Mouse (Mus musculus) megakaryocyte-erythroid progenitor cell, adult 5-6 weeks (primary cell): ENCODE results near the gene Rph3a. TPM values are rescaled to one million over a fixed set of nuclear protein-coding genes. Genes with fewer than 3 reads are reported as not detected.
"Not testable (repeated sequence)": the region's sequence is repeated elsewhere in the genome, so short reads cannot be mapped to it uniquely, and the experiment has no call there.

Experiments
- ATAC-seq: replicated peaks from 2 replicates; pipeline ENCODE4 v1.8.0; 2016; ENCODE audit warnings: mild to moderate bottlenecking, inconsistent platforms; ENCODE audit not compliant: severe bottlenecking, poor library complexity, low FRiP score, low TSS enrichment
- total RNA-seq, 2 experiments: library from RNA; stranded (forward) in 1 of 2; stranded (reverse) in 1 of 2; fragments of 200-1000, 215-1000 nt in 1 of 2; fragments of >200 nt in 1 of 2; fragmentation: Nextera tagmentation in 1 of 2; gene quantifications; 2 replicates each; pipeline ENCODE4 v1.2.3; 2014 to 2017

Rph3a gene
- total RNA-seq, 2 experiments from 2014 or later, result not detected

GRCm38 (mm10) chr5:120980116-120980515 lies 29.8 kb downstream of the Rph3a start:
- no peak for ATAC-seq

GRCm38 (mm10) chr5:120976138-120976537 lies 33.8 kb downstream of the Rph3a start:
- no peak for ATAC-seq

- ATAC-seq, result no peak
Observed at GRCm38 (mm10) chr5:120974522-120974921, 35.4 kb downstream of the Rph3a start.

GRCm38 (mm10) chr5:120972278-120972677 lies 37.6 kb downstream of the Rph3a start:
- no peak for ATAC-seq

DNA sequence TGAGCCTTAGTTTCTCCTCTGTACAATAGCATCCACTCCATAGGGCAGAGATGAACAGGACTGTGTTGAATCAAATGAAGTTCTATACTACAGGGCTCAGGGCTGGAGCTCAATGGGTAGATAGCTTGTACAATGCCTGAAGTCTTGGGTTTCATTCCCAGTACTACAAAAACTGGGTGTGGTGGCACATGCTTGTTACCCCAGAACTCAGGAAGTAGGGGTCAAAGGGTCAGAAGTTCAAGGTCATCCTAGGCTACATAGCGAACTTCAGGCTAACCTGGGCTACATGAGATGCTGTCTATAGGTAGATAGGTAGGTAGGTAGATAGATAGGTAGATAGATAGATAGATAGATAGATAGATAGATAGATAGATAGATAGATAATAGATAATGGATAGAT lies 38.6 kb downstream of the Rph3a start:
- no peak for ATAC-seq

- ATAC-seq, result no peak
Observed at GRCm38 (mm10) chr5:120969703-120970102, 40.2 kb downstream of the Rph3a start.

- ATAC-seq, result no peak
Observed at GRCm38 (mm10) chr5:120968799-120969198, 41.1 kb downstream of the Rph3a start.

- no peak for ATAC-seq
Observed at GRCm38 (mm10) chr5:120968134-120968532, 41.8 kb downstream of the Rph3a start.

DNA sequence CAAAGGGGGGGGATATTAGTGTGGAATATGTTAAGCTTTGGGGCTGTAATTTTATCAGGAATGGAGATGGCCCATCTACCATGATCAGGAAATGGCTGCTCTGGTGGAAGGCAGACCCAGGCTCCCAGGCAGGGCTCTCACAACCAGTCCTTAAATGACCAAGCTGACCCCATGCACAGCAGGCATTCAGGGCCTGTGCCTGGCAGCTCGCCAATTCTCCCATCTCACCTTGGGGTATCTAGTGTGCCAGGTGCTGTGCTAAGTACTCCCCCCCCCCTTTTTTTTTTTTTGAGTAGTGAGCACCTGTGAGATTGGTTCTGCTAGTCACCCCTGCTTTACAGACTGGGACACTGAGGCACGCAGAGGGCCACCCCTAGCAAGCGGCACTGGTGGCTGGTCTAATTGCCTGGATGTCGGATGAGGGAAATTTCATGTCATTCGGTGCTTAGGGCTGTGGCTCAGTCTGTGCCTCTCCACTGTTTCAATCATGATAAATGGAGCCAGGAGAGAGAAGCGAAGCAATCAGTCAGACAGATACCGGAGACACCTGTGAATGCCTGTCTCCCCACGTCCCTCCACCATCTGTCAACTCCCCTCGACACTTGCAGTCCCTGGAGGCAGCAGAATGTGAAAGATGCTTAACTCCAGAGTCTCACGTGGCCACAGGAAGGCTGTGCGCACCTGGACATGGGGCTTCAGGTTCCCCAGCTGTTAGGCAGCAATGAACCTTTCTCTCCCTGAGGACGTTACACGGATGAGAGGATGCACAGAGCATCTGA lies 42.3 kb downstream of the Rph3a start:
- no peak for ATAC-seq

DNA sequence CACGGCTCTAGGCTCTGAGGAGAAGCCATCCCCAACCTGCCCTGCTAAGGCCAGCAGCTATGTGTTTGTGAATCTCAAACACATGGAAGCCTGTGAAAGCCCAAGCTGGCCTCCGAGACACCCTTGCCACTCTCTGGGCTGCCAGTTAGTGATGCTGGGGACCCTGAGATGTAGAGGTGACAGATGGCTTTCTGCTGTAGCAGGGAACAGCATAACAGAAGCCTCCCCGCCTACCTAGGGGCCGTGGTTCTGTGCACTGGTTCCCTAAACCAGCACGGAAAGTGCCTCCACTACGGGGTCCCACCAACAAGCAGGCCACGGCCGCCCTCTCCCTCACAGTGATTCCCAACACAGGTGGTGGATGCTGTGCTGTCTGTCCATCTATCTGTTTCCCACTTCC lies 43.0 kb downstream of the Rph3a start:
- ATAC-seq, result no peak

- ATAC-seq, result no peak
Observed at GRCm38 (mm10) chr5:120966156-120966555, 43.7 kb downstream of the Rph3a start.

- ATAC-seq, result no peak
Observed at GRCm38 (mm10) chr5:120961004-120961403, 48.9 kb downstream of the Rph3a start.

DNA sequence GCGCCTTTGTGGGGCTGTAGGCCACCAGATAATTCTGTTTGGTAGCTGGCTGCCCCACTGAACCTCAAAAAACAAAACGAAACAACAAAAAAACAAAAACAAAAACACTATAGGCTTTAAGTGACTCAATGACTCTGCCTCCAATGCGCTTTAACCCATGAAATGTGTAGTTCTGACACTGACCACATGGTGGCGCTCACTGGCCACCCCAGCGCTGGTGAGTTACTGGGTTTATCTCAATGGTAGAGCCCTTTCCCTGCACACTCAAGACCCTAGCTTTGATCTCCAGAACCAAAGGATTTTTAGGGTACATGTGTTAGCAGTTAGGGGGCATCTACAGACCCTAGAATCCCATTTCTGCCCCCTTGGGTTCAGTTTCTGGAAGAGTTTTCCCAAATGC lies 55.9 kb downstream of the Rph3a start:
- ATAC-seq, result 0 out of 2 replicates have a peak, but pooled peaks have one; percentile 47

- ATAC-seq, result no peak
Observed at GRCm38 (mm10) chr5:120952242-120952770, 57.6 kb downstream of the Rph3a start.

DNA sequence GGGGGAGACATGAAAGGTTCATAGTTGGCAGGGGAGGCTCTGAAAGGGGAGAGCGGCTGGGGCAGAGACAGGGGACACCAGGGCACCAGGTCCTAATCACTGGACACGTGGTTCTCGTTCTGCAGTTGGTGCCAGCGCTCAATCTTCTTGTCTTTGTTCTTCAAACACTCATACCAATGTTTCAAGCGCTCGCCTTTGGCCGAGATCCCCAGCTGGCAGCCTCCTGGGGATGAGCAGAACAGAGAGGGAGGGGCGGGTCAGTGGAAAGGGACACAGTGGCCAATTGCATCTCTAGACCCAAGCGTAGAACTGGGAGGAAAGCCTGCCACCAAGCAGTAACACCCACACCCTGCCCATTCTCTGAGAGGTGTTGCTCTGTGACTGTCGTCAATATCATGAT lies 67.8 kb downstream of the Rph3a start:
- no peak for ATAC-seq

GRCm38 (mm10) chr5:120938586-120938985 lies 71.3 kb downstream of the Rph3a start:
- ATAC-seq, result peak; percentile 60

- ATAC-seq, result no peak
Observed at GRCm38 (mm10) chr5:120937841-120938240, 72.1 kb downstream of the Rph3a start.

GRCm38 (mm10) chr5:120933966-120934365 lies 75.9 kb downstream of the Rph3a start:
- ATAC-seq, result no peak

GRCm38 (mm10) chr5:120927036-120927435 lies 82.9 kb downstream of the Rph3a start:
- ATAC-seq, result peak; percentile 71

GRCm38 (mm10) chr5:120926311-120926710 lies 83.6 kb downstream of the Rph3a start:
- ATAC-seq, result not testable (repeated sequence)

GRCm38 (mm10) chr5:120924520-120924919 lies 85.4 kb downstream of the Rph3a start:
- ATAC-seq, result not testable (repeated sequence)
